In the genomic region with DNA sequence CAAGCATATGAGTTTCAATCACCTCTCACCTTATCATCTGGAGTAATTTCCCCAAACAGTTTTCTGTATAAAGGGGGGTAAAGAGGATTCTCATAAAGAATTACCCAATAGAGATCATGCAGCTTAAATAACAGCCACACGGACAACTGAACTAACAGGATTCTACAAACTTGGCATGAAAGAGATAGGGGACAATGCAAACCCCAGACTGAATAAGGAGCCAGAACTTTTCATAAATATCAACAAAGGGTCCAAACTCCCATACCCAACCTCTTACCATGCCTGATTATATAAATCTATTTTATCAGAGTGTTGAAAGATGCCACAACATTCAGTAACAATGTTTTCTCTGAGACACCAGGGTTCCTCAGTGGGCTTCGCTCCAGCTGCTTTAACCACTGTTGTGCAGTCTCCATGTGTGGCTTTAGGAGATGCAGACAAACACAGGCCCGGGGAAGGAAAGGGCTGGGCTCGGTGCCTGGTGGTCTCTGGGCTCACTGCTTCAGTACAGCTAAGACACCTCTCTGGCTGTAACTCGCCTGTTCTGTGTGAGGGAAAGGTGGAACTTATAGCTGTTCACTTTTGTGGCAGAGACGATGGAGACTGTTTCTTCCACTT, we compare ENCODE assay signal across 13 mouse cellular contexts.
"Had no signal": no experiment of that assay in that cellular context is flagged by ENCODE, and none has a peak within 500 bp of the region (broad histone marks: within the 10 kb centered on the region; RNA-seq: fewer than 3 reads in every experiment).

No protein-coding gene starts in this region.

- DNase-seq: kidney, adult 2 months; kidney, postnatal 14 days; liver; liver, embryonic 13.5 days; liver, postnatal 0 days; midbrain, embryonic 14.5 days; thymus, postnatal 4 days had no signal

- H3K4me2 ChIP-seq: kidney, embryonic 15.5 days; limb, embryonic 12.5 days; liver, embryonic 13.5 days; neural tube, embryonic 12.5 days had no signal

- H3K4me3 ChIP-seq: kidney, embryonic 15.5 days; left cerebral cortex, adult 2 months; limb, embryonic 12.5 days; liver, embryonic 13.5 days; neural tube, embryonic 12.5 days had no signal

- ATAC-seq: intestine, embryonic 16.5 days; liver, postnatal 0 days had no signal

- H3K9ac ChIP-seq: kidney, embryonic 15.5 days; limb, embryonic 12.5 days; liver, embryonic 13.5 days; liver, postnatal 0 days; neural tube, embryonic 12.5 days had no signal

- H3K9me3 ChIP-seq: kidney, embryonic 15.5 days; limb, embryonic 12.5 days; liver, embryonic 13.5 days; neural tube, embryonic 12.5 days had no signal

- H3K27ac ChIP-seq: kidney, embryonic 15.5 days; left cerebral cortex, adult 2 months; limb, embryonic 12.5 days; liver, embryonic 13.5 days; neural tube, embryonic 12.5 days; stomach, postnatal 0 days had no signal

- H3K4me1 ChIP-seq: kidney, embryonic 15.5 days; liver, embryonic 13.5 days had no signal

- H3K36me3 ChIP-seq: kidney, embryonic 15.5 days; limb, embryonic 12.5 days; liver, embryonic 13.5 days; neural tube, embryonic 12.5 days had no signal

- H3K27me3 ChIP-seq: kidney, embryonic 15.5 days; limb, embryonic 12.5 days; liver, embryonic 13.5 days; neural tube, embryonic 12.5 days had no signal
